Mouse (Mus musculus): Measurements from ENCODE around the gene Clcnka.

GRCm38 (mm10) chr4:141429381-141429780, 30.9 kb upstream of the Clcnka start:
- no peak for TF ChIP-seq GATA1 (IDR thresholded peaks at IDR 0.05; ENCODE audit: low read length)
- no peak for TF ChIP-seq TAL1 (IDR thresholded peaks at IDR 0.05; ENCODE audit: low read length)

Measured in erythroblast, embryonic 14.5 days (primary cell).